Mouse (Mus musculus) mesoderm, embryonic 11.5 days (tissue): ENCODE measurements at regions not wholly inside any gene's neighbourhood (a gene's known extent, or its start where the extent isn't known, plus 50 kb on each side); places are given as distances from the start of the nearest gene placed in this dataset.

Source experiments
- DNase-seq: peaks from one replicate; pipeline ENCODE4 v3.0.0-alpha.2; 2012; ENCODE audit warnings: low read depth, low spot score

GRCm38 (mm10) chr9:94467846-94468245 lies 70.0 kb downstream of the 1190002N15Rik start:
- no peak for DNase-seq

GRCm38 (mm10) chr9:94456085-94456531 lies 81.8 kb downstream of the 1190002N15Rik start:
- no peak for DNase-seq

GRCm38 (mm10) chr9:94455466-94455865 lies 82.4 kb downstream of the 1190002N15Rik start:
- DNase-seq, result no peak

- DNase-seq, result no peak
Measured at GRCm38 (mm10) chr9:94449911-94450310, 88.0 kb downstream of the 1190002N15Rik start.

- no peak for DNase-seq
Measured at GRCm38 (mm10) chr9:94446182-94446763, 91.6 kb downstream of the 1190002N15Rik start.

- no peak for DNase-seq
Measured at GRCm38 (mm10) chr9:94444140-94444789, 93.6 kb downstream of the 1190002N15Rik start.

GRCm38 (mm10) chr9:94441393-94441792 lies 96.5 kb downstream of the 1190002N15Rik start:
- DNase-seq, result no peak

GRCm38 (mm10) chr9:94433468-94433867 lies 104.4 kb downstream of the 1190002N15Rik start:
- no peak for DNase-seq

GRCm38 (mm10) chr9:94432144-94432747 lies 105.6 kb downstream of the 1190002N15Rik start:
- DNase-seq, result no peak

GRCm38 (mm10) chr9:94431540-94431939 lies 106.3 kb downstream of the 1190002N15Rik start:
- no peak for DNase-seq

GRCm38 (mm10) chr9:94430996-94431395 lies 106.9 kb downstream of the 1190002N15Rik start:
- no peak for DNase-seq

- DNase-seq, result no peak
Measured at GRCm38 (mm10) chr9:94426740-94427139, 111.1 kb downstream of the 1190002N15Rik start.

GRCm38 (mm10) chr9:94425804-94426203 lies 112.1 kb downstream of the 1190002N15Rik start:
- DNase-seq, result no peak

- DNase-seq, result no peak
Measured at GRCm38 (mm10) chr9:94424438-94425135, 113.3 kb downstream of the 1190002N15Rik start.

- DNase-seq, result no peak
Measured at GRCm38 (mm10) chr9:94410546-94410945, 127.3 kb downstream of the 1190002N15Rik start.

- DNase-seq, result peak; percentile 25
Measured at GRCm38 (mm10) chr9:94410042-94410441, 127.8 kb downstream of the 1190002N15Rik start.

GRCm38 (mm10) chr9:94408635-94409323 lies 129.1 kb downstream of the 1190002N15Rik start:
- DNase-seq, result peak; percentile 37

- no peak for DNase-seq
Measured at GRCm38 (mm10) chr9:94407671-94408070, 130.2 kb downstream of the 1190002N15Rik start.

- no peak for DNase-seq
Measured at GRCm38 (mm10) chr9:94404551-94404950, 133.3 kb downstream of the 1190002N15Rik start.

- no peak for DNase-seq
Measured at GRCm38 (mm10) chr9:94400596-94400995, 137.3 kb downstream of the 1190002N15Rik start.

GRCm38 (mm10) chr9:94395215-94395614 lies 142.7 kb downstream of the 1190002N15Rik start:
- no peak for DNase-seq

GRCm38 (mm10) chr9:94386190-94386589 lies 151.7 kb downstream of the 1190002N15Rik start:
- DNase-seq, result no peak
